Mouse (Mus musculus): Measurements from ENCODE around the gene Syt2. TPM values are rescaled to one million over a fixed set of nuclear protein-coding genes. Genes with fewer than 3 reads are reported as not detected.

Gene Syt2
- polyA plus RNA-seq, 1 experiment from 2014 or later = 0.34 TPM

DNA sequence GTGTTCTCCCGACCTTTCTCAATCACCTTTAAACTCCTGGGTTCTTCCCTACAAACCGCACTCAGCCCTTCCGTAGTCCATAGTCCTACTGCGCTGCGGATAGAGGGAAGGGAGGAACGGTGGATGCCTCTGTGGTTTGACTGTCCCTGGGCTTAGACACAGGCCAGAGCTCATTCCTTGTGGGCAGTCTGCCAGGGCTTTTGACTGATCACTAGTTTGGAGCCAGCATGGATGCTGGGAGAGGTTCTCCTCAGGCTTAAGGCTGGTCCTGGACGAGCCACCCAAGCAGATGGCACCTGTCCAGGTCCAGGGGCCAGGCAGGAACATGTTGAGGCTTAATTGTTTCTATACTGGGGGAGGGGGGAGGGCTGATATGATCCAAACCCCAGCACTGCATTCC is 103.4 kb downstream of the Syt2 start:
- Histone ChIP-seq H3K27ac (0 out of 2 replicates have a peak overlapping the region, but pooled peaks have one; percentile 62), H3K4me3 (no peak overlapping the region), H3K27me3 (no peaks in the 10 kb centered on the region), H3K9me3 (replicated peaks) (no peaks in the 10 kb centered on the region), H3K4me1 (replicated peaks) (peaks cover 58% of the 10 kb centered on the region), H3K36me3 (no peaks in the 10 kb centered on the region), H3K9ac (no peak overlapping the region), H3K4me2 (no peak overlapping the region)
- ATAC-seq (replicated peaks; ENCODE audit: insufficient number of reproducible peaks, insufficient read depth, low FRiP score, low read depth) = peak; percentile 56
- WGBS = 25% methylated on average over 7 of the region's 7 CpGs

DNA sequence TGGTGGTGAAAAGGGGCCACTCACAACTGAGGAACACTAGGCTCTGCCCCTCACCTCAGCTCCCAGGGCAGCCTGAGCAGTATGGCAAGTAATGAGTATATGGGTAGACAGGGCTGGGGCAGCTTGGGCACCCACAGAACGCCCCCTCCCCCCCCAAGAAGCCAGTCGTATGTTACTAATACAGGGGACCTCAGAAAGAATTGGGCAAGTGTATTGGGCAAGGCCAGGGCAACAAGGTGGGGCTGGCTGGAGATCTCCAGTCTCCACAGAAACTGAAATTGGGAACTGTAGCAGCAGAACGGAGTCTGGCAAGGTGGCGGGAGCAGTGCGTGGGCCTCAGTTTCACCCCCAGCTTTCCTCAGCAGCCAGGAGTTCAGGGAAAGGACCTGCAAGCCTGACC is 106.0 kb downstream of the Syt2 start:
- no peaks in the 10 kb centered on the region for H3K9me3 ChIP-seq (replicated peaks)
- peaks cover 70% of the 10 kb centered on the region for H3K4me1 ChIP-seq (replicated peaks)
- H3K27ac ChIP-seq = no peak overlapping the region
- peaks cover 3% of the 10 kb centered on the region; the same call in 1 of the 2 replicates for H3K36me3 ChIP-seq
- H3K27me3 ChIP-seq = no peaks in the 10 kb centered on the region
- WGBS = 85% methylated on average over 5 of the region's 5 CpGs
- no peak overlapping the region for H3K4me3 ChIP-seq
- H3K9ac ChIP-seq = no peak overlapping the region
- no peak for ATAC-seq (replicated peaks; ENCODE audit: insufficient number of reproducible peaks, insufficient read depth, low FRiP score, low read depth)
- H3K4me2 ChIP-seq = no peak overlapping the region

DNA sequence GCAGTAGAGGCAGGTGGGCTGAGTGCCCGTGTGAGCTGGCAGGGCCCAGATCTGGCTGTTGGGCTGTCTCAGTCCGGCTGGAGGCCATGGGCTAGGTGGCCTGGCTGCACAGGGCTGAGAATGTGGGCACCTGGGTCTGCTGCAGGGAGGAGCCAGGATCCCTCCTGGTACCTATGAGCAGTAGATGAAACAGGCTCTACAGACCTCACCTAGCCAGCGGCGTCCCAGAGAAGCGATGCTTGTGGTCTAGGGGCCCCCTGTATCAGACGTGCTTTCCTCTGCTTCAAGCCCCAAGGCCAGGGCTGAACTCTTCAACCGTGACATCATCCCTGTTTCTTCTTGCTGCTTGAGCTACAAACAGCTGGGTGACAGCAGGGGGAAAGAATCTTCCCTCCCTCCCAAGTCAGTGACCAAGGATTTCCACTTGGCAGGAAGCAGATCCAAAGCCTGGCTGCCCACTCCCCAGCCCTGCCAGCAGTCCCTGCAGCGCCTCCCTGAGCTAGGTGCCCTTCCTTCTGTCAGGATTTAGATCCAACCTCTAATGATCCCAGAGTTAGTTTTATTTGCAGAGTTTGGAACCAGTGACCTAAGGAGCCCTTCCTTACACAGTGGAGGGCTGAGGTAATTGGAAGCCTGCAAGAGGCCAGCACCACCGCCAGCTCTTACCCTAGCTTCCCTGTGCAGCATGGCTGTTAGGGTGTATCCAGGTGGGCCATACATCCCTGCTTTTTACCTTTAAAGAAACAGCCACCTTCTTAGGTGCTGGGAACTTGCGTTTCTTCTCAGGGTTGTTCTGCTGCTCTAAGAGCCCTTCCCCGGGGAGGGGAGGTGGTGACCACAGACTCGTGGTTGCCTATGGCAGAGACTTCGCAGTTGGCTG is 107.5 kb downstream of the Syt2 start:
- peaks cover 4% of the 10 kb centered on the region; the same call in 1 of the 2 replicates for H3K36me3 ChIP-seq
- no peaks in the 10 kb centered on the region for H3K9me3 ChIP-seq (replicated peaks)
- 44% methylated on average over 13 of the region's 13 CpGs for WGBS
- no peak overlapping the region for H3K9ac ChIP-seq
- H3K4me2 ChIP-seq = no peak overlapping the region
- peaks cover 62% of the 10 kb centered on the region for H3K4me1 ChIP-seq (replicated peaks)
- ATAC-seq (replicated peaks; ENCODE audit: insufficient number of reproducible peaks, insufficient read depth, low FRiP score, low read depth) = peak; percentile 53
- H3K4me3 ChIP-seq = no peak overlapping the region
- peak overlapping the region; percentile 76 for H3K27ac ChIP-seq
- H3K27me3 ChIP-seq = no peaks in the 10 kb centered on the region

DNA sequence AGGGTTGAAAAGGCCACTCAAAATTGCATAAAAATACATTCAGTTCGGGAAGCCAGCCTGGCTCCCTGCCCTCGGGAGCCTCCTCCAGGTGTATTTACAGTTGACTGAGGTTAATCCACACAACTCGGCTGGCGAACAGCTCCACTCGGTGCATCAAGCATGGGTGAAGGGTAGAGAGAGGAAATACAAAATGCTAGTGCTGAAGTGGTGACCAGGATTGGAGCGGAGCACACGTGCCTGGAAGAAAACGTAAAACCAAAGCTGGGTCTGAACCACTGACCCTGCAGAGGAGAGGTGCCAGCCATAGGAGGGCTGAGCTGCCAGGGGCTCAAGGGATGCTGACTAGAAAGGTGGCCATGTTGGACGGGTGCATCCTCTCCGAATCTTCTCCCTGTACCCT is 108.3 kb downstream of the Syt2 start:
- WGBS = 76% methylated on average over 10 of the region's 10 CpGs
- H3K27ac ChIP-seq = no peak overlapping the region; the same call in 1 of the 2 replicates

DNA sequence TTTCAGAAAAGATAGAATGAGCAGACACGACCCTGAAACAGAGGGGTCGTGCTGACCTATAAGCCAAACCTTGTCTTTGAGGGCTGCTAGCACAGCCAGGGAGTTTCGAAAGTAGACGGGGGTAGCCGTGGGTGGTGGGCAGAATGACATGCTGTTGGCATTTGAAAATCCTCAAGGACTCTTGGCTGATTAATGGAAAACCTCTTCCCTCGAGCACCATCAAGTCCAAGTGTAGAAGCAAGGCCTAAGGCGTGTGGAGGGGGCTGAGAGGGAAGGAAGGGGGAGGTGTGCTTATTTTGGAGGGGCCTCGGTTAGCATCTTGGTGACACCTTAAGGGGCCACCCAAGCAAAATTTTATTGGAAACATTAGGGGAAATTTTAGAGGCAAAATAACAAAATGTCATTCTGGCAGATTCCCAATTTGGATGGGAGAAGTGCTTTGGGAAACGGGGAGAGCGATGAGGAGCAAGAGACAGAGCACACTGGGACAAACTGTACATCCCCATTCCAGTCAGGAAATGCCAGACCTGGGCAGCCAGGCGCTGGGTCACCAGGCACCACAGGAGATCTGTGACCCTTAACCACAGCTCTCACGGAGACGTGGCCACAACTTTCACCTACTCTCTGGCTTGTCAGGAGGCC is 109.2 kb downstream of the Syt2 start:
- Histone ChIP-seq H3K9me3 (replicated peaks) (no peaks in the 10 kb centered on the region), H3K27me3 (no peaks in the 10 kb centered on the region), H3K9ac (no peak overlapping the region), H3K4me2 (no peak overlapping the region), H3K27ac (no peak overlapping the region; the same call in 1 of the 2 replicates), H3K36me3 (peaks cover 18% of the 10 kb centered on the region), H3K4me3 (no peak overlapping the region), H3K4me1 (replicated peaks) (peaks cover 46% of the 10 kb centered on the region)
- ATAC-seq (replicated peaks; ENCODE audit: insufficient number of reproducible peaks, insufficient read depth, low FRiP score, low read depth) = no peak
- WGBS = 63% methylated on average over 13 of the region's 13 CpGs

More for the DNA sequence above, 108.3 kb downstream of the Syt2 start:
- H3K27me3 ChIP-seq = no peaks in the 10 kb centered on the region
- H3K4me3 ChIP-seq = no peak overlapping the region
- H3K9ac ChIP-seq = no peak overlapping the region
- H3K9me3 ChIP-seq (replicated peaks) = no peaks in the 10 kb centered on the region
- ATAC-seq (replicated peaks; ENCODE audit: insufficient number of reproducible peaks, insufficient read depth, low FRiP score, low read depth) = no peak
- peaks cover 11% of the 10 kb centered on the region; the same call in 1 of the 2 replicates for H3K36me3 ChIP-seq
- peaks cover 54% of the 10 kb centered on the region for H3K4me1 ChIP-seq (replicated peaks)
- no peak overlapping the region for H3K4me2 ChIP-seq

DNA sequence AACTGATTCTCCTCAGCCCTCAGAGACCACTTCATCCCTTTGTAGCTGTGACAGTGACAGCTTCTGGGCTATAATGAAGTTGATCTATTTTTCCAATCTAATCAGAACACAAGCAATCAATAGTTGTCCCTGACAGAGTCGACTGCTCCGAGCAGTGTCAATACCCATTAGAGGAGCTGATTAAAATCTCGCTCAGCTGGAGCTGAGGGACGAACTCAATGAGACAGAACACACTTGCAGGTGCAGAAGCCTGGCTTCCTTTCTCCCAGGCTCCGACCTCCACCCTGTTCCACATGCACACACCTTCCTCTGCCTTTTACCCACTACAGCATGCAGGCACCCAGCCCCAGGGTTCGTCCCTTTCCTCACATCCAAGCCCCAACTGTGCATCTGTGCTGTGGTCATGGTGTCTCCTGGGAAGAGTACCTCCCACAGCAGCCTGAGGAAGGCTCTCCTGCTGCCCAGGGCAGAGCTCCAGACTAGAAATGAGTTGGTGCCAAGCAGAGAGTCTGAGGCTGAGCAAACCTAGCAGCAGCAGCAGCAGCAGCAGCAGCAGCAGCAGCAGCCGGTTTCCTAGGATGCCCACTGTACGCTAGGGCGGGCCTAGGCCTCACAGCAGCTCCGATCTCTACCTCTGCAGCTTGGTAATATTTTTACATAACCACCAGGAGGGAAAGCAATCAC is 109.9 kb downstream of the Syt2 start:
- Histone ChIP-seq H3K4me1 (replicated peaks) (peaks cover 46% of the 10 kb centered on the region), H3K9ac (no peak overlapping the region)

DNA sequence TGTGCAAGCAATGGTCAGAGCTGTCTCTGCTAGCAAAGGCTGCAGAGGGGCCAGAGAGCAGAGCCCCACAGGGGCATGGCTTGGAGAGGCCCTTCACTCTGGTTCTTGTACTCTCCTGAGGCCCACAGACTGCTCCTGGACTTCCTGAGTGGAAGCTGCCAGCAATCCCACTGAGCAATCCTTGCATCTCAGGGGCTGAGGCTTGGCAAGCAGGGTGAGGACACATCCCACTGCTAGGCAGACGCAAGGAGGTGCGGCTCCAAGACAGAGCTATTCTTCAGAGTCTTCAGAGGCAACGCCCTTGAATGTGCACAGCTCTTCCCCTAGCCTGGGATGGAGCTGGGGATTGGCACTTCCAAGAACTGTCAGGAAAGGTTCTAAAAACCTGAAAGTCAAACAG is 110.8 kb downstream of the Syt2 start:
- WGBS = 64% methylated on average over 3 of the region's 3 CpGs
- Histone ChIP-seq H3K4me3 (no peak overlapping the region), H3K9me3 (replicated peaks) (no peaks in the 10 kb centered on the region), H3K4me1 (replicated peaks) (peaks cover 40% of the 10 kb centered on the region), H3K27ac (no peak overlapping the region), H3K4me2 (no peak overlapping the region), H3K9ac (no peak overlapping the region), H3K36me3 (peaks cover 24% of the 10 kb centered on the region), H3K27me3 (no peaks in the 10 kb centered on the region)
- ATAC-seq (replicated peaks; ENCODE audit: insufficient number of reproducible peaks, insufficient read depth, low FRiP score, low read depth) = 0 out of 2 replicates have a peak, but pooled peaks have one; percentile 15

More for the DNA sequence above, 109.9 kb downstream of the Syt2 start:
- no peak overlapping the region for H3K4me2 ChIP-seq
- H3K4me3 ChIP-seq = no peak overlapping the region
- H3K9me3 ChIP-seq (replicated peaks) = no peaks in the 10 kb centered on the region
- H3K36me3 ChIP-seq = peaks cover 22% of the 10 kb centered on the region
- no peak for ATAC-seq (replicated peaks; ENCODE audit: insufficient number of reproducible peaks, insufficient read depth, low FRiP score, low read depth)
- H3K27me3 ChIP-seq = no peaks in the 10 kb centered on the region
- H3K27ac ChIP-seq = peak overlapping the region; percentile 6; the same call in 1 of the 2 replicates
- 66% methylated on average over 10 of the region's 10 CpGs for WGBS

DNA sequence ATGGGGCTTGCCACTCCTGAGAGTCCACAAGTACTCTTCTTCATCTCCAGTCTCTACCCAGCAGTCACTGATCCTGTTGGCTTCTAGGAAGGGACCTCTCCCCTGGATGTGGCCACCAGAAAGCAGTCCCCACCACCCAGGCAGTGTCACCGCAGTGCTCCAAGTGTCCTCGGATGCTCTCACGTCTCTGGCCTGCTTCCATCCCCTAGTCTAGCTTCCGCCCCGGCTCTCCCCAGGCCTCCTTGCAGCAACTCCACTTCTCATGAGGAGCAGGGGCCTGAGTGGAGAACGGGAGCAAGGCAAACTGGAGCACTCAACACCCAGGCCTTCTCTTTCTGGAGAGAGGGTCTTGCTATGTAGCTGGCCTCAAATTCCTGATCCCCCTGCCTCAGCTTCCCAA is 112.7 kb downstream of the Syt2 start:
- peaks cover 22% of the 10 kb centered on the region for H3K4me1 ChIP-seq (replicated peaks)
- ATAC-seq (replicated peaks; ENCODE audit: insufficient number of reproducible peaks, insufficient read depth, low FRiP score, low read depth) = no peak
- no peaks in the 10 kb centered on the region for H3K27me3 ChIP-seq
- H3K27ac ChIP-seq = no peak overlapping the region
- 76% methylated on average over 6 of the region's 6 CpGs for WGBS
- H3K36me3 ChIP-seq = peaks cover 31% of the 10 kb centered on the region
- no peak overlapping the region for H3K4me3 ChIP-seq
- H3K9ac ChIP-seq = no peak overlapping the region
- H3K9me3 ChIP-seq (replicated peaks) = no peaks in the 10 kb centered on the region
- H3K4me2 ChIP-seq = no peak overlapping the region

DNA sequence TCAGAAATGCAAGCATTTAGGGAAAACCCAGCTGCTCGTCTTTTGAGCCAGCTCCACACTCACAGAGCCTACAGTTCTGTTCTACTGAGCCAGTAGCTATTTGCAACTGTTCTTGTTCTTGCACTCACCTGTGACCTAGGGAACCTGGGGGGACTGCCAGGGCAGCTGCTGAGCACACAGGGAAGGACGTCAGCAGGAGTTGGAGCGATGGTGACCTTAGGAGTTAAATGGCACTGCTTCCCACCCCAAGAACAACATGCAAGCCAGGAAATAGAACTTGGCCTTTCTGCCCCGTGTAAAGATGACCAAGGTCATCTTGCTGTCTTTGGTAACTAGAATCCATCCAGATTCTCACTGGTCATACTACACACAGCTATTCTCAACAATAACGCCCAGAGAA is 114.2 kb downstream of the Syt2 start:
- WGBS = 79% methylated on average over 5 of the region's 5 CpGs
- peaks cover 35% of the 10 kb centered on the region for H3K36me3 ChIP-seq
- H3K4me2 ChIP-seq = no peak overlapping the region
- H3K4me3 ChIP-seq = no peak overlapping the region
- peaks cover 20% of the 10 kb centered on the region for H3K4me1 ChIP-seq (replicated peaks)
- no peak for ATAC-seq (replicated peaks; ENCODE audit: insufficient number of reproducible peaks, insufficient read depth, low FRiP score, low read depth)
- no peaks in the 10 kb centered on the region for H3K9me3 ChIP-seq (replicated peaks)
- H3K27ac ChIP-seq = no peak overlapping the region
- H3K9ac ChIP-seq = no peak overlapping the region
- no peaks in the 10 kb centered on the region for H3K27me3 ChIP-seq

DNA sequence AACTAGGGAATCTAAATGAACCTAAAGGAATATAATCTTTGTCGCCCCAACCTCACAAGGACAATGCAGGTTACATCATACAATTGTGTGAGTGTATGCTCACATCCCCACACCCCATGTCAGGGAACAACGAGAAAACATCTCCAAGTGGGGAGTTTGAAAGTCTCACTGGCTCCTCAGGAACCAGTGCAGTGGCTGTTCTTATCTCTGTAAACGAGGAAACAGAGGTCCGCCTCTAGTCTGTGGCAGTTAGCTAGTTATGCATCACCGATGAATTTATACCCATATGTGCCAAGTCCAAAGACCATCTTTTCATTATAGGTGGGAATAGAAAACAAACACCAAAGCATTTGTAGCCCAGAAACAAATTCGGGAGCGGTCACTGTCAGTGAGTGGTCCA is 115.1 kb downstream of the Syt2 start:
- no peaks in the 10 kb centered on the region for H3K9me3 ChIP-seq (replicated peaks)
- no peak overlapping the region for H3K27ac ChIP-seq
- H3K4me1 ChIP-seq (replicated peaks) = peaks cover 16% of the 10 kb centered on the region
- H3K9ac ChIP-seq = no peak overlapping the region
- WGBS = 76% methylated on average over 7 of the region's 7 CpGs
- no peak overlapping the region for H3K4me2 ChIP-seq
- peaks cover 38% of the 10 kb centered on the region for H3K36me3 ChIP-seq
- H3K4me3 ChIP-seq = no peak overlapping the region
- H3K27me3 ChIP-seq = no peaks in the 10 kb centered on the region
- ATAC-seq (replicated peaks; ENCODE audit: insufficient number of reproducible peaks, insufficient read depth, low FRiP score, low read depth) = no peak

DNA sequence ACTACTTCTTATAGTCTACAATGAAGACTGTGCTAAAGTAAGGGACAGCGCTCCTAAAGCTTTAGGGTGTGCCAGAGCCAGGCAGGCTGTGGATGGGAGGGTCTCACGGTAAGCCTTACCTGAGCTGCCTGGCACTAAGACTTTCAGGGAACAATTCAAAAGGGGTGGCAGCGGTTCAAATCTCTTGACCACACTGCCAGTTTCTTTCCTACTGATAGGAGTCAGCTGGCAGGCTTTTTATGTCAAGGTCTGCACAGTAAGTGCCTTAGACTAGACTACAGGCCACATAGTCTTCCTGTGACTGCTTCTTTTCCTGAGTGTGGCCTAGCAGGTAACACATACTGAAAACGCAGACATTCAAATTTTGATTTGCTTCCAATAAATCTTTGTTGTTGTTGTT is 116.8 kb downstream of the Syt2 start:
- WGBS = 90% methylated on average over 4 of the region's 4 CpGs
- Histone ChIP-seq H3K4me1 (replicated peaks) (peaks cover 10% of the 10 kb centered on the region; the same call in 1 of the 2 replicates), H3K9me3 (replicated peaks) (no peaks in the 10 kb centered on the region), H3K36me3 (peaks cover 42% of the 10 kb centered on the region), H3K27me3 (no peaks in the 10 kb centered on the region), H3K9ac (no peak overlapping the region), H3K4me3 (no peak overlapping the region), H3K27ac (no peak overlapping the region), H3K4me2 (no peak overlapping the region)
- ATAC-seq (replicated peaks; ENCODE audit: insufficient number of reproducible peaks, insufficient read depth, low FRiP score, low read depth) = no peak

Data from heart, embryonic 15.5 days (tissue).